Mouse (Mus musculus): Measurements from ENCODE around the gene Oas2. TPM values are rescaled to one million over a fixed set of nuclear protein-coding genes. Genes with fewer than 3 reads are reported as not detected.
"Not testable (repeated sequence)": the region's sequence is repeated elsewhere in the genome, so short reads cannot be mapped to it uniquely, and the experiment has no call there.

The Oas2 gene
- total RNA-seq (2022), result under 1 TPM in 2 of 4 experiments, not detected in 2; 0.21 to 0.27 TPM

- DNase-seq (ENCODE audit: low spot score in 2 of 2), result no peak
These were observed at the start of gene Oas2 for GRCm38 (mm10) chr5:120749688-120750087. Gene Oas2 (minus strand): TSS chr5:120749853.

- not testable (repeated sequence) for DNase-seq (ENCODE audit: low spot score in 2 of 2)
These were observed 49.3 kb upstream of the Oas2 start for GRCm38 (mm10) chr5:120798943-120799342.

- not testable (repeated sequence) for DNase-seq (ENCODE audit: low spot score in 2 of 2)
These were observed 48.5 kb upstream of the Oas2 start for GRCm38 (mm10) chr5:120798147-120798546.

DNA sequence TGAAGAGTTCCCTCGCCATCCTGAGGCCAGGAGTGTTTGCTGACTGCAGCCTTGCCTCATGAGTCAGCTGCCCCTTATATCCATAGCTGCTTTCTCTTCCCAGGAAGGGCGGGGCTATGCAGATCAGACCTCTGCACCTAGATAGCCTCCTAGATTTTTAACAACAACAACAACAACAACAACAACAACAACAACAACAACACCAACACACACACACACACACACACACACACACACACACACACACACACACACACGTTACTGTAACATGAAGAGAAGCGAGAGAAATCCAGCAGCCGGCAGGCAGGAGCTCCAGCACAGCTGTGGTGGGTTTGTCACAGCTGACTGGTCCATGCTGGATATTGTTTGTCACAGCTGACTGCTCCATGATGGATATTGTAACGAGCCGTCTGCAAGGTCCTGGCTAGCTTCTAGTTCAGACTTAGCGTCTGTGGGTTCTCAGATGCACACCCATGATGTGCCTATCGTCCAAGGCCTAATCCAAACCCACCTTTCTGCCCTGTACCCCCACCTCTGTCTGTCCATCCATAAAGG is 45.9 kb upstream of the Oas2 start, which contains the start of gene Oas1e:
Gene Oas1e (minus strand): TSS at position 51 of the 555 bp plus-strand sequence.
- DNase-seq (ENCODE audit: low spot score in 2 of 2), result not testable (repeated sequence)

DNA sequence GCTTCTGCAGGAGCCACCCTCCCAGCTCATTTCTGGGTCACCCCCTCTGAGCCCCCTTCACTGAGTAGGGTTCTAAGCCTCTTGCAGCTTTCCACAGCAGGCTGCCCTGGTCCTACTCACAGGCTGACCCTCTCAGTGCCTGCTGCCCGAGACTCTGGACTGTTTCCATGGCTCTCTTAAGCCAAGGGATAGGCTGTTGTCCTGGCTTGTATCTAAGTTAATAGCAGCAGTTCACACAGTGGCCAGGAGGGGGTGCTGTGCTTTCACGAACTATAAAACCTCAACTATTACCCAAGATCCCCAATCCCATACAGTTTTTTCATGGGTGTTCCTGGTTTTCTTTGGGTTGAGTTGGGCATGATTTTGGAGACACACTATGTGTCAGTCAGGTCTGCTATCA is 43.4 kb upstream of the Oas2 start:
- peak in 1 of 2 experiments; percentile 55 for DNase-seq (ENCODE audit: low spot score in 2 of 2)

DNA sequence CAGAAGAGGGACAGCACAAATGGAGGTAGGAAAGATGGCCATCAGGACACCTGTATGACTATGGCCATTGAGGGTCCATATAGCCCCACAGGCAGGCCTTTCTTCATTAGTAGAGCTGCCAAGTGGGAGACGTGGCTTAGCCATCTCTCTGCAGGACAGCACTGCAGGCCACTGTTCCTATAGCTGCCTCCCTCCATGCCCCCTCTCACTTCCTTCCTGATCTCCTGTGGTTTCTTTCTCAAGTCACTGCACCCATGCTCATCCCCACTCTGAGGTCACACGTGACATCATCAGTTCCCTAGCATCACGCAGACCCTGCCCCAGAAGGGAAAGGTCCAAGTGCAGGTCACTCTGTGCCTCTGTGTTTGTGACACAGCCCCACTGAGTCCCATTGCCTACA is 37.4 kb upstream of the Oas2 start:
- no peak for DNase-seq (ENCODE audit: low spot score in 2 of 2)

DNA sequence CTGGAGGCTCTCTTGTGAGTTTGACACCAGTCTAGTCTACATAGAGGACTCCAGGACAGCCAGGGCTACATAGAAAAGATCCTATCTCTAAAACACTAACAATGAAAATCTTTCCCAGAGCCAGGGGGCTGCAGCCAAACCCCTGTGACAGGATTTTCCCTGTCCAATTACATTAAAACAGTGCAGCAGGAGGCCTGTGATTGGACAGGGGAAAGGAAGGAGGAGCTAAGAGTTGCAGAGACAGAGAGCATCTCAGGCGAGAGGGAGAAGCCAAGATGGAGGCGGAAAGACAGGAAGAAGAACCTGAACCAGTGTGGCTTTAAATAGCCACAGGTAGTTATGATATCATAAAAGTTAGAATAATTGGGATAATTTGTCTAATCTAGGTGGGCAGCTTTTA is 32.8 kb upstream of the Oas2 start:
- no peak for DNase-seq (ENCODE audit: low spot score in 2 of 2)

DNA sequence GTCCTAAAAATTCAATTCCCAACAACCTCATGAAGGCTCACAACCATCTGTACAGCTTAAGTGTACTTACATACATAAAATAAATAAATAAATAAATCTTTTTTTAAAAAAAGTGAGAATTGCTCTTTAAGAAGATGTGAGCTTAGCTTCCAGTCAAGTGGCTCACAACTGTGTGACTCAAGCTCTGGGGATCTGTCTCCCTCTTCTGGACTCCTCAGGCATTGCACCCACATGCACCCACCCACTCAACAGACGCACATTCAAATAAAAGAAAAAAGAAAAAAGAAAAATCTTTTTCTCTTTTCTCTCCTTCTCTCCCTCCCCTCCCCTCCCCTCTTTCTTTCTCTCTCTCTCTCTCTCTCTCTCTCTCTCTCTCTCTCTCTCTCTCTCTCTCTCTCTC is 32.0 kb upstream of the Oas2 start:
- DNase-seq (ENCODE audit: low spot score in 2 of 2), result no peak

- DNase-seq (ENCODE audit: low spot score in 2 of 2), result no peak
These were observed 30.3 kb upstream of the Oas2 start for GRCm38 (mm10) chr5:120779922-120780321.

- no peak for DNase-seq (ENCODE audit: low spot score in 2 of 2)
These were observed 29.3 kb upstream of the Oas2 start for GRCm38 (mm10) chr5:120778941-120779340.

GRCm38 (mm10) chr5:120777478-120777877 is 27.8 kb upstream of the Oas2 start, which contains the start of gene Oas3:
Gene Oas3 (minus strand): TSS chr5:120777661.
- DNase-seq (ENCODE audit: low spot score in 2 of 2), result no peak

- DNase-seq (ENCODE audit: low spot score in 2 of 2), result no peak
These were observed 27.1 kb upstream of the Oas2 start for GRCm38 (mm10) chr5:120776801-120777200.

GRCm38 (mm10) chr5:120775287-120775985 is 25.8 kb upstream of the Oas2 start:
- no peak for DNase-seq (ENCODE audit: low spot score in 2 of 2)

DNA sequence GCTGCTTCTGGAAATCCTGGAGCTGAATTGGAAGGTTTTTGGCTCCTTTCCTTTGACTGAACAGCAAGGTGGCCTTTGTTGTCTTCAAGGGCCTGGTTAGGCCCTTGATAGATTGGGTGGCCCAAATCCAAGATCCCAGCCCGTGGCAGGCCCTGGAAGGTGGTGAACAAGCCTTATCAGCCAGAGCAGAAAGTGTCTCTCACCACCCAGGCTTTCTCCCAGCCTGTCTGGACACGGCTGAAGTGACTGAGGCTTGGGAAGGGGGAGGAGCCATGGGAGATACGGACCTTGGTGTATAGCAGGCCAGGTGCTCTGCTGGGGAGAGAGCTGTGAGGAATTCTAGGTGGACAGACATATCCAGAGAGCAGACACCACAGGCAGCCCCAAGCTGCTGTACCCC is 19.7 kb upstream of the Oas2 start:
- no peak for DNase-seq (ENCODE audit: low spot score in 2 of 2)

- no peak for DNase-seq (ENCODE audit: low spot score in 2 of 2)
These were observed 15.4 kb upstream of the Oas2 start for GRCm38 (mm10) chr5:120765010-120765409.

- DNase-seq (ENCODE audit: low spot score in 2 of 2), result no peak
These were observed 12.2 kb upstream of the Oas2 start for GRCm38 (mm10) chr5:120761901-120762300.

GRCm38 (mm10) chr5:120754215-120754614 is 4.6 kb upstream of the Oas2 start:
- no peak for DNase-seq (ENCODE audit: low spot score in 2 of 2)

- no peak for DNase-seq (ENCODE audit: low spot score in 2 of 2)
These were observed 3.1 kb upstream of the Oas2 start for GRCm38 (mm10) chr5:120752786-120753185.

DNA sequence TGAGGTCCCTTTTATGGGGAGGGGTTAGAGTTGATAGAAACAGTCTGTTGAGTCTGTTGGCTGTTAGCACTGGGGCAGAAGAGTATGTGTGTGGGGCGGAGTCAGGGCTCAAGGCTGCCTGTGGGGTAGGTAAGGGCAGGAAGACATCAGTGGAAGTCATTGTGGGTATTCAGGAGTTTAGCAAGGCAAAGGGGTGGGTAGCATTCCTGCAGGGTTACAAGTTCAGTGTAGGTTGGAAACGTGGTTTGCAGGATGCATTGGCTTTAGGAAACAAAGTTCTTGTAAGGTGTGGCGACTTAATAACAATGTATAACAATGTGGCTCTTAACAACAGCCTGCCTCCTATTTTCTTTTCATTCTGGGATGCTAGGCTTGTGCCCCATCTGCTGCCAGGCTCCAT is 1.6 kb upstream of the Oas2 start:
- no peak for DNase-seq (ENCODE audit: low spot score in 2 of 2)

DNA sequence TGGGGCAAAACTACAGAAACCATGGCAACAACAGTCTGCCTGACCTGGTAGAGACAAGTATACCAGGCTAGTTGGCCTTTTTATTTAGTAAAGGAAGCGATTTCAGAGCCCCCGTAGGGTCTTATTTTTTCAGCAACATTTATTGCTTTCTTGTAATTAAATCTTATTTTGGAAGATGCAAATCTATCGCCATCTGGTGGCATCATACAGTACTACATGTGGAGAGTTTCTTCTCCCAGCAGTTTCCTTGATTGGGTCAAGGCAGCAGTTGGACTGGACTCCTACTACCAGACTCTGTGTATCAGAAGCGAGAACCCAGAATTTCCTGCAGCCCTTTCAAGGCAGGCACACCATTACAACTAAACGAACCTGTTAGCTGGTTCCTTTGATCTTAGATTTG is 3.2 kb downstream of the Oas2 start:
- peak in 1 of 2 experiments; percentile 20 for DNase-seq (ENCODE audit: low spot score in 2 of 2)

DNA sequence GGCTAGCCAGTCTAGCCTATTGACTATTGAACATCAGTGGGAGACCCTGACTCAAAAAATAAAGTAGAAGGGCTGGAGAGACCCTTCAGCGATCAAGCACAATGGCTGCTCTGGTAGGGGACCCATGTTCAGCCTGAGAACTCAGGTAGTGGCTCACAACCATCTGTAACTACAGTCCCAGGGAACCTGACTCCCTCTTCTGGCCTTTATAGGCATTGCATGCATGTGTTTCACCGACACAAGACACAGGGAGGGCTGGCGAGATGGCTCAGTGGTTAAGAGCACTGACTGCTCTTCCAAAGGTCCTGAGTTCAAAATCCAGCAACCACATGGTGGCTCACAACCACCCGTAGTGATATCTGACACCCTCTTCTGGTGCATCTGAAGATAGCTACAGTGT is 7.5 kb downstream of the Oas2 start:
- no peak for DNase-seq (ENCODE audit: low spot score in 2 of 2)

DNA sequence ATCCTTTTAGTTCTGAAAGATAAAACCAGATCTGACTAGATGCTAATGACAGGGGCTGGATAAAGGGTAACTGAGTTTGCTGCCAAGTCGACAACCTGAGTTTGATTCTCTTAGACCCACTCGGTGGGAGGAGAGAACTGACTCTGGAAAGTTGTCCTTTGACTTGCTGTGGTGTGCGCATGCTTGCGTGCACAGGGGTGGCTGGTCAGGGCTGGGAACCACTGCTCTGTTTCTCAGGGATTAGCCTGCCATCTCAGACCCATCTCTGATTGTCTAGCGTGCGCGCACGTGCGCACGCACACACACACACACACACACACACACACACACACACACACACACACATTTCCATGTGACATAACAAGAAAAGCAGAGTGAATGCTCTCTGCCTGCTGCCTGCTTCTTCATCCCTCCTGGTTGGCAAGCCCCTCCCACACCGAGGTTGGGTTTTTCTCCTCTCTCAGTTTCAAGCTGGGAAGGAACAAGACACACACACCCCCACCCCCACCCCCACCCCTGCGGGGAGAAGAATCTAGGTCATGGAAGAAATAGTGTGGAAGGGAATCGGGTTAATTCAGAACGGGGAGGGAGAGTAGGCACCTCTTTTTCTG is 15.2 kb downstream of the Oas2 start:
- no peak for DNase-seq (ENCODE audit: low spot score in 2 of 2)

GRCm38 (mm10) chr5:120733696-120734095 is 16.0 kb downstream of the Oas2 start:
- no peak for DNase-seq (ENCODE audit: low spot score in 2 of 2)
